Mouse (Mus musculus): Measurements from ENCODE around the gene Tspan10.

DNA sequence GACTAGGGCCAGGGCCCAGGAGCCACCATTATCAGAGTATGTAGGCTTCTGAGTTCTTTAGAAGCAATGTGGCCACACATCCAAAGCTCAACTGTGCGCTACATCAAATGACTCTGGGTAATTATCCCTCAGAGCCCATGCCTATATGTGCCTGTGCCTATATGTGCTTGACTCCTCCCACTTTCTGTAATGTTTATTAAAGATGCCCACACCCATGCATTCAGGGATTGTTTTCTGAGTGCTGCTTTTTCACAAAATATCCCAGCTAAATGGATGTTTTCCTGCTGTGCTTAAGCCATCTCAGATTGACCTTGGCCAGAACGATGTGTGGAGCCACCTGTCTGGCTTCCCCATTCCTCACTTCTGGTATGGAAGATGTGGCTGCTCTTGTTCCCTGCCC lies 21.1 kb downstream of the Tspan10 start:
- TF ChIP-seq MAX (IDR thresholded peaks at IDR 0.05; ENCODE audit: low read length) (no peak), POLR2A (IDR thresholded peaks at IDR 0.05; ENCODE audit: control insufficient read depth in 1 of 2, insufficient read depth in 1 of 2, low read depth in 1 of 2, low read length in 2 of 2, poor library complexity in 1 of 2) (peak in 1 of 2 experiments; percentile 53; a peak in 2 of 4 replicates), HCFC1 (IDR thresholded peaks at IDR 0.05; ENCODE audit: low read depth, low read length) (no peak), CTCF (IDR thresholded peaks at IDR 0.05 in 2 of 3, conservative IDR thresholded peaks at IDR 0.05 in 1 of 3; ENCODE audit: control insufficient read depth in 1 of 3, insufficient read depth in 1 of 3, low read depth in 2 of 3, low read length in 3 of 3, poor library complexity in 1 of 3, severe bottlenecking in 1 of 3) (no peak), POLR2AphosphoS2 (IDR thresholded peaks at IDR 0.05; ENCODE audit: low read length) (peak; percentile 88), GATA1 (IDR thresholded peaks at IDR 0.05; ENCODE audit: low read depth, low read length) (no peak), CHD2 (IDR thresholded peaks at IDR 0.05; ENCODE audit: low read length) (no peak), NELFE (IDR thresholded peaks at IDR 0.05; ENCODE audit: low read depth, low read length) (no peak), ZC3H11A (IDR thresholded peaks at IDR 0.05; ENCODE audit: low read depth, low read length) (no peak)

All from MEL (cell line).